Mouse (Mus musculus) heart, embryonic 11.5 days (tissue): ENCODE data around the gene Mark4. TPM values are rescaled to one million over a fixed set of nuclear protein-coding genes. Genes with fewer than 3 reads are reported as not detected.

Experiments
- microRNA counts: library from miRNA; unstranded; fragments of <30 nt; microRNA quantifications from one replicate; lab custom pipeline; 2015
- microRNA-seq: library from miRNA; unstranded; fragments of <30 nt; microRNA quantifications from one replicate; pipeline ENCODE4, GENCODE M21; 2016; ENCODE audit warnings: borderline number of aligned reads
- polyA plus RNA-seq: library from polyadenylated mRNA; unstranded; fragments of >200 nt; fragmentation: Nextera tagmentation; extraction: Ambion mirVana; gene quantifications from 2 replicates; pipeline ENCODE4 v1.2.1, GENCODE M21; 2014

The Mark4 gene
- polyA plus RNA-seq, 1 experiment from 2014 or later, result 9.7 TPM

MicroRNA genes within 50 kb of the gene (microRNA counts, 519-probe panel; counts per million panel counts)
- 32.2 counts per million for microRNA mmu-miR-343 (lab: Ali Mortazavi, UCI)

Small RNA genes within 50 kb of the gene (microRNA-seq; reads per million reads assigned to microRNA genes)
- not detected for gene Mir343

Other genes with a start within 250 kb of the Mark4 start
- 1.3 and 1.4 TPM in 2 replicates for gene Gpr4, start 246.3 kb downstream of the Mark4 start, polyA plus RNA-seq
- 41.2 and 41.6 TPM in 2 replicates for gene Opa3, start 230.5 kb downstream of the Mark4 start, polyA plus RNA-seq
- 61.9 and 102 TPM in 2 replicates for gene Vasp, start 187.0 kb downstream of the Mark4 start, polyA plus RNA-seq
- 0.34 TPM in 1 of 2 replicates, not detected in the other for gene Ppm1n, start 178.8 kb downstream of the Mark4 start, polyA plus RNA-seq
- 25.3 and 31.2 TPM in 2 replicates for gene Rtn2, start 176.2 kb downstream of the Mark4 start, polyA plus RNA-seq
- 0.11 and 0.17 TPM in 2 replicates for gene Fosb, start 148.8 kb downstream of the Mark4 start, polyA plus RNA-seq
- gene Ercc1, start 114.0 kb downstream of the Mark4 start, polyA plus RNA-seq, result 72.5 and 74.5 TPM in 2 replicates
- 17.6 and 18.9 TPM in 2 replicates for gene Cd3eap, start 99.3 kb downstream of the Mark4 start, polyA plus RNA-seq
- 12.4 and 17.6 TPM in 2 replicates for gene Ppp1r13l, start 99.1 kb downstream of the Mark4 start, polyA plus RNA-seq
- 6.1 and 6.6 TPM in 2 replicates for gene Ercc2, start 76.8 kb downstream of the Mark4 start, polyA plus RNA-seq
- gene Klc3, start 54.7 kb downstream of the Mark4 start, polyA plus RNA-seq, result 2.2 and 3.7 TPM in 2 replicates
- 11.0 and 13.3 TPM in 2 replicates for gene Ckm, start 54.0 kb downstream of the Mark4 start, polyA plus RNA-seq
- gene Exoc3l2, start 4.5 kb upstream of the Mark4 start, polyA plus RNA-seq, result 2.2 and 2.7 TPM in 2 replicates
- gene Bloc1s3, start 49.5 kb upstream of the Mark4 start, polyA plus RNA-seq, result 1.2 TPM in 2 replicates
- 77.0 and 79.0 TPM in 2 replicates for gene Trappc6a, start 49.6 kb upstream of the Mark4 start, polyA plus RNA-seq
- 0.15 TPM in 1 of 2 replicates, not detected in the other for gene Nkpd1, start 59.0 kb upstream of the Mark4 start, polyA plus RNA-seq
- 2.3 and 5.2 TPM in 2 replicates for gene Ppp1r37, start 104.3 kb upstream of the Mark4 start, polyA plus RNA-seq
- gene Zfp296, start 118.5 kb upstream of the Mark4 start, polyA plus RNA-seq, result 0.30 TPM in 1 of 2 replicates, not detected in the other
- gene Gemin7, start 118.8 kb upstream of the Mark4 start, polyA plus RNA-seq, result 141 and 157 TPM in 2 replicates
- gene Clasrp, start 145.7 kb upstream of the Mark4 start, polyA plus RNA-seq, result 33.2 and 34.3 TPM in 2 replicates
- 3.3 and 3.7 TPM in 2 replicates for gene Relb, start 170.6 kb upstream of the Mark4 start, polyA plus RNA-seq
- 86.8 and 89.4 TPM in 2 replicates for gene Clptm1, start 206.2 kb upstream of the Mark4 start, polyA plus RNA-seq
- 4.9 TPM in 1 of 2 replicates, not detected in the other for gene Apoc2, start 219.1 kb upstream of the Mark4 start, polyA plus RNA-seq
- 1.2 TPM in 1 of 2 replicates, not detected in the other for gene Gm44805, start 222.6 kb upstream of the Mark4 start, polyA plus RNA-seq
- 0.34 TPM in 1 of 2 replicates, not detected in the other for gene Apoc4, start 222.7 kb upstream of the Mark4 start, polyA plus RNA-seq
- gene Apoc1, start 233.8 kb upstream of the Mark4 start, polyA plus RNA-seq, result 6.9 and 10.8 TPM in 2 replicates
- gene Apoe, start 240.4 kb upstream of the Mark4 start, polyA plus RNA-seq, result 357 and 371 TPM in 2 replicates